Mouse (Mus musculus): ENCODE results near the gene Tex36. TPM values are rescaled to one million over a fixed set of nuclear protein-coding genes. Genes with fewer than 3 reads are reported as not detected.

Tex36 gene
- polyA plus RNA-seq, 1 experiment, result not detected

- WGBS, result 84% methylated on average over 8 of the region's 8 CpGs
- Histone ChIP-seq H3K27me3 (ENCODE audit: control insufficient read depth, insufficient read depth, low read length) (no peaks in the 10 kb centered on the region), H3K36me3 (ENCODE audit: control insufficient read depth, insufficient read depth, low read length) (no peaks in the 10 kb centered on the region), H3K4me3 (ENCODE audit: extremely low read depth, insufficient read depth, insufficient read length) (no peak overlapping the region), H3K27ac (ENCODE audit: insufficient read depth, low read length) (no peak overlapping the region), H3K4me1 (ENCODE audit: control insufficient read depth, insufficient read depth, insufficient read length) (no peaks in the 10 kb centered on the region)
- DNase-seq (ENCODE audit: low read depth in 1 of 2, low spot score in 2 of 2), result no peak
- TF ChIP-seq POLR2A (IDR thresholded peaks at IDR 0.05; ENCODE audit: low read depth, low read length) (no peak), CTCF (IDR thresholded peaks at IDR 0.05; ENCODE audit: extremely low read depth, insufficient read depth, insufficient read length, insufficient replicate concordance) (no peak)
Measured at GRCm38 (mm10) chr7:133609585-133609984, 7.6 kb upstream of the Tex36 start.

- Histone ChIP-seq H3K27ac (ENCODE audit: insufficient read depth, low read length) (no peak overlapping the region), H3K4me1 (ENCODE audit: control insufficient read depth, insufficient read depth, insufficient read length) (no peaks in the 10 kb centered on the region), H3K27me3 (ENCODE audit: control insufficient read depth, insufficient read depth, low read length) (no peaks in the 10 kb centered on the region), H3K4me3 (ENCODE audit: extremely low read depth, insufficient read depth, insufficient read length) (no peak overlapping the region), H3K36me3 (ENCODE audit: control insufficient read depth, insufficient read depth, low read length) (no peaks in the 10 kb centered on the region)
- no peak for DNase-seq (ENCODE audit: low read depth in 1 of 2, low spot score in 2 of 2)
- TF ChIP-seq CTCF (IDR thresholded peaks at IDR 0.05; ENCODE audit: extremely low read depth, insufficient read depth, insufficient read length, insufficient replicate concordance) (no peak), POLR2A (IDR thresholded peaks at IDR 0.05; ENCODE audit: low read depth, low read length) (no peak)
- 81% methylated on average over 13 of the region's 13 CpGs for WGBS
Measured at GRCm38 (mm10) chr7:133608631-133609340, 6.8 kb upstream of the Tex36 start.

DNA sequence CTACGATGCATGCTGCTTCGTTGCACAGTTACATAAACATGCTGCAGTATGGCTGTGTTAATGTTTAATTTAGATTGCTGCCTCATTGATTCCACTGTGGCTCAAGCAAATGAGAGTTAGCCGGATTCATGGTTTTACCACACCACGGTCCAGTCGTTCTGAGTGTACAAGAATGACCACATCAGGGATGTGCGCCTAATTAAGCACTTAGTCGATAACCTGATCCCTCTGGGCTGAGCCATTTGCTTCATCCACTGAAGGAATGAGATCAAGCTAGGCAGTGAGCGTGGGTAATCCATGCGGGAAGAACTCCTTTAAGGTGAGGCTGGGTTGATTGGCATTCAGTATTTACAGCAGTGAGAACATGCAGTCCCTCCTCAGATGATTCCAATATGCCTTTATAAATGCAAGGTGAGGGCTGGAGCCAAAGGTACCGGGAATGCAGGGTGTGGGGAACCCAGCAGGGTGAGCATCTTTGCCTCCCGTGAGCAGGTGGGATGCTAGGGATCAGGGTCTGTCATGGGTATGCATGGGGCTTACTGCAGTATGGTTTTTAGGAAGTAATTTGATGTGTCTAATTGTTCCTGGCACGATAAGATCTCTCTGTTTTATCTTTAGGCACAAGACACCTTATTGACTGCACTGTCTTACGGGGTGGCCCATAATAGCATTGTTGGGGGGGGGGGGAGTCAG lies 6.1 kb upstream of the Tex36 start:
- Histone ChIP-seq H3K4me1 (ENCODE audit: control insufficient read depth, insufficient read depth, insufficient read length) (no peaks in the 10 kb centered on the region), H3K36me3 (ENCODE audit: control insufficient read depth, insufficient read depth, low read length) (no peaks in the 10 kb centered on the region), H3K4me3 (ENCODE audit: extremely low read depth, insufficient read depth, insufficient read length) (no peak overlapping the region), H3K27ac (ENCODE audit: insufficient read depth, low read length) (no peak overlapping the region), H3K27me3 (ENCODE audit: control insufficient read depth, insufficient read depth, low read length) (no peaks in the 10 kb centered on the region)
- TF ChIP-seq POLR2A (IDR thresholded peaks at IDR 0.05; ENCODE audit: low read depth, low read length), result no peak
- no peak for TF ChIP-seq CTCF (IDR thresholded peaks at IDR 0.05; ENCODE audit: extremely low read depth, insufficient read depth, insufficient read length, insufficient replicate concordance)
- 82% methylated on average over 13 of the region's 13 CpGs for WGBS
- no peak for DNase-seq (ENCODE audit: low read depth in 1 of 2, low spot score in 2 of 2)

- WGBS, result 77% methylated on average over 5 of the region's 5 CpGs
- TF ChIP-seq POLR2A (IDR thresholded peaks at IDR 0.05; ENCODE audit: low read depth, low read length) (no peak), CTCF (IDR thresholded peaks at IDR 0.05; ENCODE audit: extremely low read depth, insufficient read depth, insufficient read length, insufficient replicate concordance) (no peak)
Measured at GRCm38 (mm10) chr7:133607331-133607730, 5.4 kb upstream of the Tex36 start.

GRCm38 (mm10) chr7:133604427-133605081 lies 2.6 kb upstream of the Tex36 start:
- WGBS, result 84% methylated on average over 13 of the region's 13 CpGs
- Histone ChIP-seq H3K4me3 (ENCODE audit: extremely low read depth, insufficient read depth, insufficient read length) (no peak overlapping the region), H3K27ac (ENCODE audit: insufficient read depth, low read length) (no peak overlapping the region), H3K27me3 (ENCODE audit: control insufficient read depth, insufficient read depth, low read length) (no peaks in the 10 kb centered on the region), H3K36me3 (ENCODE audit: control insufficient read depth, insufficient read depth, low read length) (no peaks in the 10 kb centered on the region), H3K4me1 (ENCODE audit: control insufficient read depth, insufficient read depth, insufficient read length) (no peaks in the 10 kb centered on the region)
- no peak for DNase-seq (ENCODE audit: low read depth in 1 of 2, low spot score in 2 of 2)
- TF ChIP-seq POLR2A (IDR thresholded peaks at IDR 0.05; ENCODE audit: low read depth, low read length) (no peak), CTCF (IDR thresholded peaks at IDR 0.05; ENCODE audit: extremely low read depth, insufficient read depth, insufficient read length, insufficient replicate concordance) (no peak)

More at GRCm38 (mm10) chr7:133607331-133607730, 5.4 kb upstream of the Tex36 start:
- no peaks in the 10 kb centered on the region for H3K4me1 ChIP-seq (ENCODE audit: control insufficient read depth, insufficient read depth, insufficient read length)
- no peak overlapping the region for H3K4me3 ChIP-seq (ENCODE audit: extremely low read depth, insufficient read depth, insufficient read length)
- no peak for DNase-seq (ENCODE audit: low read depth in 1 of 2, low spot score in 2 of 2)
- no peak overlapping the region for H3K27ac ChIP-seq (ENCODE audit: insufficient read depth, low read length)
- no peaks in the 10 kb centered on the region for H3K36me3 ChIP-seq (ENCODE audit: control insufficient read depth, insufficient read depth, low read length)
- H3K27me3 ChIP-seq (ENCODE audit: control insufficient read depth, insufficient read depth, low read length), result no peaks in the 10 kb centered on the region

DNA sequence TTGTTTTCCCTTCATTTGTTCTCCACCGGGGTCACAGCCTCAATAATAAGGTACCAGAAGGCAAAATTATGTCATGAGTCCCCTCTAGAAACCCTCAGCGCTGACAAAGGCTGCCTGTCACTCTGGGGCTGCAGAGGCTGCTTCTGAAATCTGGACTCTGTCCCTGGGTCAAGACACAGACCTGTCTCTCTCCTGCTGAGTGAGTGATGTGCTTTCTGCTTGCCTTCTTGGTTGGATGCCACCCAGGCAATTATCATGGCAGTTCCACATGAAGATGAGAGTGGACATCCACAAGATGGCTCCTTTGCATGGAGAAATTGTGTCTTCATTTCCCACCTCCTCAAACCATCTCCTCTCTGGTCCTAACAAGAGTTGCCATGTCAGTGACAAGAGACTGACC lies 1.2 kb upstream of the Tex36 start:
- DNase-seq (ENCODE audit: low read depth in 1 of 2, low spot score in 2 of 2), result no peak
- Histone ChIP-seq H3K27ac (ENCODE audit: insufficient read depth, low read length) (no peak overlapping the region), H3K4me3 (ENCODE audit: extremely low read depth, insufficient read depth, insufficient read length) (no peak overlapping the region), H3K27me3 (ENCODE audit: control insufficient read depth, insufficient read depth, low read length) (no peaks in the 10 kb centered on the region), H3K4me1 (ENCODE audit: control insufficient read depth, insufficient read depth, insufficient read length) (no peaks in the 10 kb centered on the region), H3K36me3 (ENCODE audit: control insufficient read depth, insufficient read depth, low read length) (no peaks in the 10 kb centered on the region)
- 79% methylated on average over 2 of the region's 2 CpGs for WGBS
- no peak for TF ChIP-seq CTCF (IDR thresholded peaks at IDR 0.05; ENCODE audit: extremely low read depth, insufficient read depth, insufficient read length, insufficient replicate concordance)
- TF ChIP-seq POLR2A (IDR thresholded peaks at IDR 0.05; ENCODE audit: low read depth, low read length), result no peak

Measured in spleen, adult 2 months (tissue).